Mouse (Mus musculus) olfactory bulb, adult 2 months (tissue): ENCODE measurements around the gene Zbtb37.

Experiments used
- CTCF ChIP-seq: fragments of 200-500 bp; IDR thresholded peaks from 2 replicates; pipeline ENCODE4 v1.5.1; 2012; ENCODE audit warnings: low read depth, mild to moderate bottlenecking, low read length, moderate library complexity; ENCODE audit not compliant: insufficient read depth
- POLR2A ChIP-seq: fragments of 200-500 bp; IDR thresholded peaks from 2 replicates; pipeline ENCODE4 v1.6.1; 2012; ENCODE audit warnings: mild to moderate bottlenecking, low read depth, low read length, moderate library complexity; ENCODE audit not compliant: insufficient read depth

- TF ChIP-seq CTCF (no peak), POLR2A (no peak)
Observed at GRCm38 (mm10) chr1:161030058-161030457, 4.6 kb downstream of the Zbtb37 start.
